Comparison of ENCODE assay signal across 11 mouse cellular contexts in genomic region chr7:67353667-67354066, GRCm38 (mm10). TPM values are rescaled to one million over a fixed set of nuclear protein-coding genes. Genes with fewer than 3 reads are reported as not detected.
DNase-seq lines count a peak whose midpoint lies in the region; ATAC-seq and TF ChIP-seq lines count a peak whose summit lies in the region.
"Had no signal": no experiment of that assay in that cellular context is flagged by ENCODE, and none has a peak within 500 bp of the region (broad histone marks: within the 10 kb centered on the region; RNA-seq: fewer than 3 reads in every experiment).

No protein-coding gene starts in this region.

- H3K4me3 ChIP-seq in kidney, adult 2 months (ENCODE audit: insufficient read depth, low read depth, low read length) = no peak overlapping the region
- H3K4me3 ChIP-seq: heart, embryonic 12.5 days; midbrain, embryonic 10.5 days; stomach, embryonic 15.5 days had no signal

- 87% methylated on average over 6 of the region's 6 CpGs for WGBS in kidney, adult 2 months

- no peak overlapping the region for H3K27ac ChIP-seq in kidney, adult 2 months (ENCODE audit: insufficient read depth, low read depth, low read length)
- H3K27ac ChIP-seq: midbrain, embryonic 10.5 days; stomach, embryonic 15.5 days had no signal

- no peaks in the 10 kb centered on the region for H3K27me3 ChIP-seq in kidney, adult 2 months (replicated peaks; ENCODE audit: control insufficient read depth, insufficient read depth, low read length)
- H3K27me3 ChIP-seq: heart, embryonic 12.5 days; stomach, embryonic 15.5 days had no signal

- 0 out of 2 replicates have a peak, but pooled peaks have one; percentile 23 for TF ChIP-seq CTCF in kidney, adult 2 months (conservative IDR thresholded peaks at IDR 0.05; ENCODE audit: insufficient read depth, insufficient read length, low read depth, low read length)

- no peak for TF ChIP-seq POLR2A in kidney, adult 2 months (IDR thresholded peaks at IDR 0.05; ENCODE audit: low read depth, low read length)

- ATAC-seq in inflammation-experienced regulatory T-cells, adult 6 months = peak; percentile 86

- H3K36me3 ChIP-seq in kidney, adult 2 months (ENCODE audit: control insufficient read depth, insufficient read depth, low read length) = no peaks in the 10 kb centered on the region
- H3K36me3 ChIP-seq: stomach, embryonic 15.5 days had no signal

- DNase-seq in kidney, adult 2 months = no peak
- DNase-seq in kidney, adult 8-10 months = no peak
- DNase-seq in CD8-positive naive resting alpha-beta T cell, adult 2 months (ENCODE audit: low read depth in 2 of 2, low spot score in 2 of 2) = peak; percentile 60 to 73
- peak; percentile 28 to 73 for DNase-seq in spleen, postnatal 4 days (ENCODE audit: low spot score in 2 of 2)
- no peak for DNase-seq in gastrocnemius, adult 18-20 months (ENCODE audit: low spot score)
- DNase-seq in ovary, postnatal 10 days (ENCODE audit: low spot score) = no peak
- DNase-seq in cerebellum, adult 11-12 months = no peak

- no peaks in the 10 kb centered on the region for H3K4me1 ChIP-seq in kidney, adult 2 months (ENCODE audit: control insufficient read depth, insufficient read depth, low read length)
- H3K4me1 ChIP-seq: heart, embryonic 12.5 days; midbrain, embryonic 10.5 days; stomach, embryonic 15.5 days had no signal

RNA-seq across cellular contexts. Expression of gene Mef2a, which starts 19.0 kb away (rescaled TPM):
- polyA plus RNA-seq in kidney, adult 2 months (2012; rRNA removed) = 21.2 and 22.2 TPM in 2 replicates
- polyA plus RNA-seq in inflammation-experienced regulatory T-cells, adult 6 months (2017; shearing (Covaris generic)) = 10 to 100 TPM; 11.4 to 12.0 (median 11.9) TPM
- total RNA-seq in gastrocnemius, adult 18-20 months (2021) = 100 to 1,000 TPM in 1 of 2 experiments, 10 to 100 TPM in 1; 87.3 to 105 TPM

Comparison
In these comparisons a context has a peak if more than half of its experiments do, and no peak if none do; other contexts are left out.
1. DNase-seq: peak in CD8-positive naive resting alpha-beta T cell, adult 2 months (2 of 2) and spleen, postnatal 4 days (2 of 2); none in kidney, adult 2 months (single experiment), kidney, adult 8-10 months (0 of 2), gastrocnemius, adult 18-20 months (single experiment), ovary, postnatal 10 days (single experiment) and cerebellum, adult 11-12 months (single experiment).